Mouse (Mus musculus) hindlimb bud, embryonic 11.5 days (tissue): ENCODE data around the gene Ift43.

Experiments used
- DNase-seq: peaks from one replicate; pipeline ENCODE4 v3.0.0-alpha.2; 2012; ENCODE audit warnings: low read depth, low spot score; ENCODE audit errors: extremely low spot score

Gene Ift43

GRCm38 (mm10) chr12:86078176-86078552, 4.2 kb upstream of the Ift43 start:
- DNase-seq, result no peak

DNA sequence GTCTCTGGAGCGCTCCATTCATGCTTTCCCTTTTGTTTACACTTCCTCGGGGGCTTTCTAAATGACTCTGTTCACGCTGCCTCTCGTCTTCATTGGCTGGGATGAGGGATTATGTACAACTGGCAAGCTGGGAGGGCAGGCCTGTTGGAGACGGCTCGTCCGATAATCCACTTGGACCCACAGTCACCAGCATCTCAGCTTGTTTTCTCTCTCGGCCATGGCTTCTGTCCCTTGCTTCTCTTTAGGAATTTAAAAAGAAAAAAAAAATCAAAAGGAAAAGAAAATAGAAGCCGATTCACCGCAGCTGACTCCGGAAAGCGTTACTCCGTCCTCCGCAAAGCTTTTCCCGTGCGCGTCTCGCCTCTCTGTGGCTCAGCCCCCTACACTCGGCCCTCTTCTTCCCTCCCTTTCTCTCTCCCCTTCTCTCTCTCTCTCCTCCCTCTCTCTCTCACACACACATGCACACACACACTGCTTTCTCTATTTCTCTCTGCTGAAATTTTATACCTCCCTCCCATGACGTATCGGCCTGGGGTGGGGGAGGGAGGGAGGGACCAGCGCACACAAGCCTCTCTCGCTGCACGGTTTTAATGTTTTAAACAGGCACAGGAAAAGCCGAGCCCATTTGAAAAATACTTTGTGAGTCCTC, 3.7 kb upstream of the Ift43 start, which contains the start of gene Tgfb3:
Gene Tgfb3 (minus strand): TSS at position 489 of the 649 bp plus-strand sequence.
- DNase-seq, result peak; percentile 79

- peak; percentile 41 for DNase-seq
These were observed 3.1 kb upstream of the Ift43 start for GRCm38 (mm10) chr12:86079202-86079667.

GRCm38 (mm10) chr12:86085873-86086272, 3.5 kb downstream of the Ift43 start:
- DNase-seq, result no peak

DNA sequence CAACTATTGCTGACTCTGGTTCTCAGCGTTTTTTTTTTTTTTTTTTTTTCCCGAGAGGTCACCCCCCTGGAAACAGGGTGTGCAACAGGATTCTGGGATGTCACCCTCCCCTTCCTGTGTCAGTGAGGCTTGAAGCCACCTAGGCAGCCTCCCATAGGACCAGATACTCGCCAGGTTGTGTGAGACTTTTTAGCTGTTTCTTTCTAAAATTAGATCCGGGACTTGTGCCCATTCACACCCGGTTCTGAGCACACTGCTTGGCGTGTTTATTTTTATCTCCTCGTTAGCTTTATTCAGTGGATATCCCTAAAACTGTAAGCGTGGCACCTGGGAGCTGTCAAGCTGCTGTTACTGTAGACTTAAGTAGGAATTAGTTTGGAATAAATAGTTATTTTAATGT, 4.2 kb downstream of the Ift43 start:
- DNase-seq, result no peak

- no peak for DNase-seq
These were observed 5.7 kb downstream of the Ift43 start for GRCm38 (mm10) chr12:86088042-86088441.

- DNase-seq, result no peak
These were observed 8.4 kb downstream of the Ift43 start for GRCm38 (mm10) chr12:86090764-86091163.

DNA sequence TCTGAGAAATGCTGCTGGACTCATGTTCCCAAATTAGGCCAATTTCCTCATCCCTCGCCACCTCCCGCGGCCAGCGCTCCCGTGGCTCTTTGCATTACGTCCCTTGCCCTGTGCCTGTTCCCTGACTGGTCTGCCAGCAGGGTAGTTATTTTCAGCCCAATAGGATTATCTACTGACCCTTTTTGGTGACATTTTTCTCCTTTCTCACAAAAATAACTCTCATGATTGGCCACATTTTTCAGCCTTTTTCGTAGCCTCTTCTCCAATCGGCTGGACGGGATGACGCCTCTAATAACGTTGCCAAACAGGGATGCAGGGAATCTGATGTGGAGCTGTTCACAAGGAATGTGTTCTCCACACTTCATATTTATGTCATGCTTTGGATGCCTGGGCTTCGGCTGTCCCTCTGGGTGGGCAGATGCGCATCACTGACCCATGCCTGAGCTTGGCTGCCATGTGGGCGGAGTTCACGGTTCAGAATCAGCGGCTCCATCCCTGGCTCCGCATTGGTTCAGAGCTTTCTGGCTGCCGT, 9.3 kb downstream of the Ift43 start:
- DNase-seq, result no peak

GRCm38 (mm10) chr12:86094075-86094474, 11.7 kb downstream of the Ift43 start:
- no peak for DNase-seq

DNA sequence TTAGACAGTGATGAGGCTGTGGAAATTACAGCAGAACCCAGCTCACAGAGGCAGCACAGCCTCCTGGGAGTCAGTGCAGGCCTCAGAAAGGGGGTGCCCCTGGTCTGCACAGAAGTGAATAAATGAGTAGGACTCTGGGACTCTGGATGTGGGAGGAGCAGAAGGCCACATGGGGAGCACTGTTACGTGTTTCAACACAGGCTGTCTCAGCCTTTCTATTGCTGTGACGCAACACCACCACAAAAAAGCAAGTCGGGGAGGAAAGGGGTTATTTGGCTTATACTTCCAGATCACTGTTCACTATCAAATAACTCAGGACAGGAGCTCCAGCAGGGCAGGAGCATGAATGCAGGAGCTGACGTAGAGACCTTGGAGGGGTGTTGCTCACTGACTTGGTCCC, 13.5 kb downstream of the Ift43 start:
- DNase-seq, result no peak

DNA sequence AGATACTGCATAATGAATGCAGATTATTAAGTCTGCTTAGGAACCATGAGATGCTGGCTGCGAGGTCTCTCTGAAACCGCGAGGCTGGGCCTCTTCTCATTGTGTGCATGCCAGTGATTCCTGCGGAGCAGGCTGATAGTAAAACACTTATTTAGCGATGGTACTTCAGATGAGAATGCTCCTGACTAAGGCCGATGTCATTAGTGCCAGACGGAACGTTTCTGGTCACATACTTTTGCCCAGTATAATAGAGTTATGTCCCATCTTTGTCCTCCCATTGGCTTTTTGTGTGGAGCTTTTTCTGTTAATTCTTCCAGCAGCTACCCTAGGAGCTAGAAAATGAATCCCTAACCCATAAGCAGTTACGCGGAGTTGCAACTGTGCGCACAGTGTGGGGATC, 15.4 kb downstream of the Ift43 start:
- no peak for DNase-seq

- no peak for DNase-seq
These were observed 18.4 kb downstream of the Ift43 start for GRCm38 (mm10) chr12:86100711-86101110.

GRCm38 (mm10) chr12:86102686-86103085, 20.3 kb downstream of the Ift43 start:
- no peak for DNase-seq

DNA sequence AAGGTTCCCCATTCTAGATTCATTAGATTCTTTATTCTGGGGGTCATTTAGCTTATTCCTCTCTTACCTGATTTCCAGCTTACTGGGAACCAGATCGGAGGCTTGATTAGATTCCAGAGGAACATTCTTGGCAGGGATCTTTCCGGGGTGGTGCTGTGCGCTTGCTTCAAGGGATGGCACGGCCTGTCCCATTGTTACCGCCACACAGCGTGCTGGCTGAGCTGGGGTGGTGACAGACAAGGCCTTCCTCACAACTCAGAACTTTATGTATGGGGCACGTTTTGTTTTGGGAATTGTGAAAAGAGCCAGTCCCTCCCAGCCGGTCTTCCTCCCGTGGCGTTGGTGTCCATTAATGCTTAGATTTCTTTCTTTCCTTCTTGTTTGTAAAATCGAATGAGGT, 21.1 kb downstream of the Ift43 start:
- DNase-seq, result no peak

DNA sequence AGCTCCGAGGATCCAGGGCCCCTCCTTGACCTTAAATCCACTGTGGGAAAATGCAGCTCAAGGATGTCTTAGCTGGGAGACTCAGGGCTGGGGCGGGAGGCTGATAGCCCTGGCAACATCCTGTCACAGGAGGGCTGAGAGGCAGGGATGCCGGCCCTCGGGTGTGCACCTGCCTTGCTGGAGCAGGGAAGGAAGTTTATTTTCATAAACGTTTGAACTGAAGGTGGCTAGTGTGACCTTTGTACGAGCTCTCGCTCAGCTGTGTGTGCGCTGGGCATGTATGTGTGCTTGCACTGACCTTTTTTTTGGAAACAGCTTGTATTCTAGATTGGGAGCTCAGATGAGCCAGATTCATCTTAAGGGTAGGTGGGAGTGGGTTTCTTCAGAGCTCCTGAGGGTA, 21.5 kb downstream of the Ift43 start:
- DNase-seq, result no peak

- no peak for DNase-seq
These were observed 22.0 kb downstream of the Ift43 start for GRCm38 (mm10) chr12:86104297-86104696.

GRCm38 (mm10) chr12:86105546-86105945, 23.2 kb downstream of the Ift43 start:
- no peak for DNase-seq

DNA sequence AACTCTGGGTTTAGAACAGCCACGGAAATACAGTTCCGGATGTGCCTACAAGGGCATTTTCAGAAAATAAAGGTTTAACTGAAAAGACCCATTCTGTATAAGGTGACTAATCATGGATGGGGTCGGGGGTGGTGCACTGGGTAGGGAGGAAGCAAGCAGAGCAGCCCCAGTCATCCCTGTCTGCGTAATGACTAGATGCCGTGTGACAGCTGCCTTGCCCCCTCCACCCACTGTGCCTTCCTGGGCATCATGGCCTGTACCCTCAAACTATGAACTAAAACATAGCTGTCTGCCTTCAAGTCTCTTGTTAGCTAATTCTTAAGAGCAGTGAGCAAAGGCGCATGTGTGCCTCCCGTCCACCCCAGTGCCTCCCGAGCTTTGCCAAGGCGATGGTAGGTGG, 23.7 kb downstream of the Ift43 start:
- DNase-seq, result no peak

DNA sequence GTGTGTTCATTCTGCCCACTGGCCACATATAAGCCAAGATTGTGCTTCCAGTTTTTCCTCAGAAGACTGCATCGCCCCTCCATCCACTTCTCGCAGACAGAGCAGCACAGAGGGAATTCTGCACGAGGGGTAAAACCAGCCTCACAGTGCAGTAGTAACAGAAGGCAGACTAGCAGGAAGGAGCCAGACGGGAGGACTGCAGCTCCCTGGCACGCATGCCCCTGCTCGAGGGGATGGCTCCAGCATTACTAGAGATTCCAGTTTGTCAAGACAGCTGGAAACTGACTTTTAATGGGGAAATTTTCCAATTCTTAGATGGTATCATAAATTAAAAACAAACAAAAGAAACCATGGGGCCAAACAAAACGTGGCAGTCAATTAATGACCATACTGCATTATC, 25.3 kb downstream of the Ift43 start:
- DNase-seq, result no peak

DNA sequence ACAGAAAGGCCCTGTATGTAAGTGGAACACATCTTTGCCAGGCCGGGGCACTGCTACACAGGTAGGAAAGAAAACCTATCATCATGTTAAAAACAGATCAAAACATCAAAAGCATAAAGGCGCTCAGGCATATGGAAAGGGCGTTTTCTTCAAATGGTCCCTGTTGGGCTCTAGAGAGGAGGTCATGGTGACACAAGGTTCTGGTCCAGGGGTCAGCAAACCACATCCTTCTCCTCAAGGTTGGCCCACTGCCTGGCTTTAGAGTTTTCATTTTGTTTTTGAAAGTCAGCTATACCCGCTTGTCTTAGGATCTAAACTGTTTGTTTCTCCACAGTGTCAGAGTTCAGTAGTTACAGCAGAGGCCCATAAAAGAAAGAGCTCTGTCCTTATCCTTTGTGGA, 27.2 kb downstream of the Ift43 start:
- no peak for DNase-seq

GRCm38 (mm10) chr12:86110637-86111036, 28.3 kb downstream of the Ift43 start:
- no peak for DNase-seq

DNA sequence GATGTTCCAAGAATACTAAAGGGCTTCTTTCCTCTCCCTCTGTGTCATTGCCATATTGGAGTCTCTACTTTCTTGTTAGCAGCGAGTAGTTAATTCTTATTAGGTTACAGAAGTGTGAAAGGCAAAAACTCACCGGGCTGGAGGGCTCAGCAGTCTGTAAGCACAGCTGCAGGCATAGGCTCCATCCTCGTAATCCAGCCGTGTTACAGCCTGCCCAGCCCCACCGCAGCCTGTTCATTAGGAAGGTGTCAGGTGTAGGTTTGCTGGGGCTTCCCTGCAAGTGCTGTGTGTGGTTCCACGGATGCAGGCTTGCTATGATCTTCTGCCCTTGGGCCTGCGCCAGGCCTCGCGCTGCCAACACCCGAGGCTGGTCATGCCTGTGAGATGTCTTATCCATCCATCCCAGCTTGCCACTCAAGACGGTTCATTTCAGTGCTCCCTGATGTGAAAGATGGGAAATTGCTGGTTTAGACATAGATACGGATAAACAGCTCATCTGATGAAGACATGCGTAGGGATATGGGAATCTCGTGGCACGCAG, 34.0 kb downstream of the Ift43 start:
- no peak for DNase-seq

DNA sequence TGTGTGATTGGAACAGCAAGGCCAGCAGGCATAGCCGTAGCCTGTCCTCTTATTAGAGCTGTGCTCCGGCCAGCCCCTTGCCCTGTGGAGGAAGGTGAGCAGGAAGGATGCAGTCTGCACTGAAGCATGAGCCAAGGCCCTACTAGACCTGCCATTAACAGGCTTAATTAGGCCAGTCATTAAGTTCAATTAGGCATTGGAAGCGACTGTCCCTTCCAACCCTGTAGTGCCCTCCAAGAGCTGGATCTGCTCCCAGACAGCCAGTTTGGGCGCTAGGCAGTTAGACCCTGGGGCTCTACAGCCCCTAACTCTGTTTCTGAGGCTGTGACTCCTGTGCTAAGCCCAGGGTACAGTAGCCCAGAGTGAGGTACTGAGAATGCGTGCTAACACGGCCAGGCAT, 41.7 kb downstream of the Ift43 start:
- no peak for DNase-seq
